Mouse (Mus musculus) lung, postnatal 0 days (tissue): Measurements from ENCODE around the gene Col6a3. TPM values are rescaled to one million over a fixed set of nuclear protein-coding genes. Genes with fewer than 3 reads are reported as not detected.

Source experiments
- ATAC-seq: fragments of 200-750 bp; cut with Nextera tagmentation; 2 replicates; pipeline ENCODE4 v1.8.0; 2017; ENCODE audit warnings: moderate library complexity
- DNase-seq: peaks from one replicate; pipeline ENCODE4 v3.0.0-alpha.2; 2016; ENCODE audit warnings: low spot score
- H3K27ac ChIP-seq: fragments of 300-500 bp; sonication (generic); 2 replicates; pipeline ENCODE4 v1.5.1; 2014; ENCODE audit warnings: antibody characterized with exemption, mild to moderate bottlenecking, low read length, mixed read lengths
- H3K27me3 ChIP-seq: fragments of 300-500 bp; sonication (generic); replicated peaks from 2 replicates; pipeline ENCODE4 v1.6.1; 2014; ENCODE audit warnings: low read length, mixed read lengths; ENCODE audit not compliant: insufficient read depth
- H3K36me3 ChIP-seq: fragments of 300-500 bp; sonication (generic); 2 replicates; pipeline ENCODE4 v1.6.1; 2014; ENCODE audit warnings: low read length, mixed read lengths; ENCODE audit not compliant: insufficient read depth
- H3K4me1 ChIP-seq: fragments of 300-500 bp; sonication (generic); 2 replicates; pipeline ENCODE4 v1.6.1; 2014; ENCODE audit warnings: antibody characterized with exemption, low read depth, low read length, mixed read lengths; ENCODE audit not compliant: insufficient read depth
- H3K4me2 ChIP-seq: fragments of 300-500 bp; sonication (generic); replicated peaks from 2 replicates; pipeline ENCODE4 v1.6.1; 2014; ENCODE audit warnings: low read depth, mild to moderate bottlenecking, low read length, moderate library complexity, mixed read lengths
- H3K4me3 ChIP-seq: fragments of 300-500 bp; sonication (generic); 2 replicates; pipeline ENCODE4 v1.5.1; 2014; ENCODE audit warnings: low read depth, low read length
- H3K9ac ChIP-seq: fragments of 300-500 bp; sonication (generic); replicated peaks from 2 replicates; pipeline ENCODE4 v1.6.1; 2014; ENCODE audit warnings: low read depth, mild to moderate bottlenecking
- H3K9me3 ChIP-seq: fragments of 300-500 bp; sonication (generic); 2 replicates; pipeline ENCODE4 v1.6.1; 2016; ENCODE audit warnings: low read length, mixed read lengths
- CTCF ChIP-seq: IDR thresholded peaks from 2 replicates; pipeline ENCODE4 v1.5.1; 2016; ENCODE audit warnings: antibody characterized with exemption, mild to moderate bottlenecking
- EP300 ChIP-seq: IDR thresholded peaks from 2 replicates; pipeline ENCODE4 v1.6.1; 2016; ENCODE audit warnings: antibody characterized with exemption, mild to moderate bottlenecking, control low read depth
- WGBS: fragments of 180-500 bp; shearing (Covaris S2); extraction: QIAGEN DNeasy Blood & Tissue Kit; methylation state at CpG from one replicate; pipeline ENCODE4 v1.1.7; 2014; 5-methylcytosine and 5-hydroxymethylcytosine counted together
- polyA plus RNA-seq: library from polyadenylated mRNA; unstranded; fragments of >200 nt; fragmentation: Nextera tagmentation; extraction: Ambion mirVana; gene quantifications from 2 replicates; pipeline ENCODE4 v1.2.1, GENCODE M21; 2015

Col6a3 gene
- 62.4 and 62.8 TPM in 2 replicates for polyA plus RNA-seq

- TF ChIP-seq EP300 (no peak), CTCF (no peak)
- ATAC-seq (peak; percentile 62), DNase-seq (peak; percentile 61)
- H3K27ac ChIP-seq = peak within 1 kb of the TSS; percentile 51; the same call in 1 of the 2 replicates
- H3K9ac ChIP-seq = peak within 1 kb of the TSS; percentile 20; the same call in 1 of the 2 replicates
- H3K4me1 ChIP-seq = 0 out of 2 replicates have a peak, but pooled peaks cover 3% of the 10 kb centered on the region
- H3K9me3 ChIP-seq = no peaks in the 10 kb centered on the region
- H3K27me3 ChIP-seq = no peaks in the 10 kb centered on the region
- H3K4me2 ChIP-seq = peak within 1 kb of the TSS; percentile 48
- WGBS = 26% methylated on average over 4 of the region's 4 CpGs
- H3K36me3 ChIP-seq = no peaks in the 10 kb centered on the region
- peak within 1 kb of the TSS; percentile 29 for H3K4me3 ChIP-seq
These were observed at the start of gene Col6a3 for GRCm38 (mm10) chr1:90843836-90844235. TSS of gene Col6a3 (minus strand) at chr1:90843971.

- no peak overlapping the region for H3K4me2 ChIP-seq
- H3K27ac ChIP-seq = no peak overlapping the region
- no peaks in the 10 kb centered on the region for H3K4me1 ChIP-seq
- WGBS = 51% methylated on average over 5 of the region's 6 CpGs
- ATAC-seq (peak; percentile 91), DNase-seq (peak; percentile 64)
- H3K9me3 ChIP-seq = no peaks in the 10 kb centered on the region
- no peaks in the 10 kb centered on the region for H3K36me3 ChIP-seq
- TF ChIP-seq CTCF = no peak
- no peak for TF ChIP-seq EP300
- no peak overlapping the region for H3K9ac ChIP-seq
- no peak overlapping the region for H3K4me3 ChIP-seq
- H3K27me3 ChIP-seq = no peaks in the 10 kb centered on the region
These were observed 42.1 kb upstream of the Col6a3 start for GRCm38 (mm10) chr1:90885771-90886460.

GRCm38 (mm10) chr1:90876486-90877270 lies 32.9 kb upstream of the Col6a3 start:
- DNase-seq = peak; percentile 89
- Histone ChIP-seq H3K4me3 (no peak overlapping the region), H3K36me3 (no peaks in the 10 kb centered on the region), H3K27me3 (no peaks in the 10 kb centered on the region), H3K9ac (no peak overlapping the region), H3K9me3 (no peaks in the 10 kb centered on the region), H3K27ac (peak overlapping the region; percentile 69), H3K4me2 (no peak overlapping the region), H3K4me1 (peaks cover 5% of the 10 kb centered on the region; the same call in 1 of the 2 replicates)
- 27% methylated on average over 4 of the region's 5 CpGs for WGBS
- TF ChIP-seq EP300 (peak; percentile 26; the same call in 1 of the 2 replicates), CTCF (no peak)
- peak; percentile 94 for ATAC-seq

GRCm38 (mm10) chr1:90875961-90876360 lies 32.2 kb upstream of the Col6a3 start:
- ATAC-seq (peak; percentile 56), DNase-seq (peak; percentile 87)
- H3K36me3 ChIP-seq = no peaks in the 10 kb centered on the region
- no peaks in the 10 kb centered on the region for H3K9me3 ChIP-seq
- H3K27me3 ChIP-seq = no peaks in the 10 kb centered on the region
- TF ChIP-seq CTCF (no peak), EP300 (no peak; the same call in none of the 2 replicates)
- WGBS = 15% methylated on average over 2 of the region's 2 CpGs
- H3K4me1 ChIP-seq = peaks cover 5% of the 10 kb centered on the region; the same call in 1 of the 2 replicates
- no peak overlapping the region for H3K9ac ChIP-seq
- peak overlapping the region; percentile 69 for H3K27ac ChIP-seq
- H3K4me2 ChIP-seq = no peak overlapping the region
- H3K4me3 ChIP-seq = no peak overlapping the region

- Histone ChIP-seq H3K4me1 (peaks cover 5% of the 10 kb centered on the region; the same call in 1 of the 2 replicates), H3K9me3 (no peaks in the 10 kb centered on the region), H3K9ac (no peak overlapping the region), H3K27ac (peak overlapping the region; percentile 69), H3K4me3 (no peak overlapping the region), H3K4me2 (no peak overlapping the region), H3K36me3 (no peaks in the 10 kb centered on the region), H3K27me3 (no peaks in the 10 kb centered on the region)
- DNase-seq = no peak
- 75% methylated on average over 8 of the region's 8 CpGs for WGBS
- ATAC-seq = no peak
- TF ChIP-seq CTCF = no peak
- no peak for TF ChIP-seq EP300
These were observed 31.6 kb upstream of the Col6a3 start for GRCm38 (mm10) chr1:90875371-90875770.

- no peak for TF ChIP-seq CTCF
- TF ChIP-seq EP300 = no peak
- no peak for ATAC-seq
- H3K4me2 ChIP-seq = no peak overlapping the region
These were observed 26.8 kb upstream of the Col6a3 start for GRCm38 (mm10) chr1:90870581-90870980.

More at GRCm38 (mm10) chr1:90870581-90870980, 26.8 kb upstream of the Col6a3 start:
- H3K27me3 ChIP-seq = no peaks in the 10 kb centered on the region
- no peak overlapping the region for H3K4me3 ChIP-seq
- 75% methylated on average over 2 of the region's 2 CpGs for WGBS
- H3K4me1 ChIP-seq = peaks cover under 1% of the 10 kb centered on the region; the same call in 1 of the 2 replicates
- H3K36me3 ChIP-seq = no peaks in the 10 kb centered on the region
- no peaks in the 10 kb centered on the region for H3K9me3 ChIP-seq
- no peak overlapping the region for H3K9ac ChIP-seq
- H3K27ac ChIP-seq = no peak overlapping the region
- DNase-seq = no peak
